Mouse (Mus musculus): ENCODE results near the gene Galnt17.

Galnt17 gene

GRCm38 (mm10) chr5:131241689-131242088, 66.6 kb downstream of the Galnt17 start:
- no peak for DNase-seq (ENCODE audit: low read depth, low spot score)

- no peak for DNase-seq (ENCODE audit: low read depth, low spot score)
Measured at GRCm38 (mm10) chr5:131239813-131240212, 68.5 kb downstream of the Galnt17 start.

- DNase-seq (ENCODE audit: low read depth, low spot score): no peak
Measured at GRCm38 (mm10) chr5:131236906-131237305, 71.4 kb downstream of the Galnt17 start.

GRCm38 (mm10) chr5:131233828-131234227, 74.5 kb downstream of the Galnt17 start:
- peak; percentile 81 for DNase-seq (ENCODE audit: low read depth, low spot score)

GRCm38 (mm10) chr5:131231060-131231459, 77.2 kb downstream of the Galnt17 start:
- peak; percentile 78 for DNase-seq (ENCODE audit: low read depth, low spot score)

- DNase-seq (ENCODE audit: low read depth, low spot score): peak; percentile 40
Measured at GRCm38 (mm10) chr5:131229744-131230143, 78.6 kb downstream of the Galnt17 start.

GRCm38 (mm10) chr5:131223416-131223815, 84.9 kb downstream of the Galnt17 start:
- DNase-seq (ENCODE audit: low read depth, low spot score): no peak

GRCm38 (mm10) chr5:131222498-131223244, 85.6 kb downstream of the Galnt17 start:
- DNase-seq (ENCODE audit: low read depth, low spot score): peak; percentile 34

- DNase-seq (ENCODE audit: low read depth, low spot score): no peak
Measured at GRCm38 (mm10) chr5:131218221-131218620, 90.1 kb downstream of the Galnt17 start.

GRCm38 (mm10) chr5:131211618-131212017, 96.7 kb downstream of the Galnt17 start:
- no peak for DNase-seq (ENCODE audit: low read depth, low spot score)

GRCm38 (mm10) chr5:131201146-131201545, 107.2 kb downstream of the Galnt17 start:
- DNase-seq (ENCODE audit: low read depth, low spot score): no peak

- no peak for DNase-seq (ENCODE audit: low read depth, low spot score)
Measured at GRCm38 (mm10) chr5:131192311-131192710, 116.0 kb downstream of the Galnt17 start.

GRCm38 (mm10) chr5:131184566-131184965, 123.7 kb downstream of the Galnt17 start:
- DNase-seq (ENCODE audit: low read depth, low spot score): no peak

- DNase-seq (ENCODE audit: low read depth, low spot score): no peak
Measured at GRCm38 (mm10) chr5:131181231-131181630, 127.1 kb downstream of the Galnt17 start.

- no peak for DNase-seq (ENCODE audit: low read depth, low spot score)
Measured at GRCm38 (mm10) chr5:131180756-131181155, 127.5 kb downstream of the Galnt17 start.

GRCm38 (mm10) chr5:131177851-131178250, 130.4 kb downstream of the Galnt17 start:
- no peak for DNase-seq (ENCODE audit: low read depth, low spot score)

- DNase-seq (ENCODE audit: low read depth, low spot score): no peak
Measured at GRCm38 (mm10) chr5:131177168-131177567, 131.1 kb downstream of the Galnt17 start.

GRCm38 (mm10) chr5:131169186-131169585, 139.1 kb downstream of the Galnt17 start:
- no peak for DNase-seq (ENCODE audit: low read depth, low spot score)

GRCm38 (mm10) chr5:131167366-131167765, 140.9 kb downstream of the Galnt17 start:
- no peak for DNase-seq (ENCODE audit: low read depth, low spot score)

- DNase-seq (ENCODE audit: low read depth, low spot score): no peak
Measured at GRCm38 (mm10) chr5:131165681-131166080, 142.6 kb downstream of the Galnt17 start.

GRCm38 (mm10) chr5:131157866-131158265, 150.4 kb downstream of the Galnt17 start:
- DNase-seq (ENCODE audit: low read depth, low spot score): no peak

GRCm38 (mm10) chr5:131156323-131156722, 152.0 kb downstream of the Galnt17 start:
- no peak for DNase-seq (ENCODE audit: low read depth, low spot score)

GRCm38 (mm10) chr5:131142606-131143005, 165.7 kb downstream of the Galnt17 start:
- DNase-seq (ENCODE audit: low read depth, low spot score): no peak

GRCm38 (mm10) chr5:131134809-131135208, 173.5 kb downstream of the Galnt17 start:
- DNase-seq (ENCODE audit: low read depth, low spot score): no peak
